In the genomic region with DNA sequence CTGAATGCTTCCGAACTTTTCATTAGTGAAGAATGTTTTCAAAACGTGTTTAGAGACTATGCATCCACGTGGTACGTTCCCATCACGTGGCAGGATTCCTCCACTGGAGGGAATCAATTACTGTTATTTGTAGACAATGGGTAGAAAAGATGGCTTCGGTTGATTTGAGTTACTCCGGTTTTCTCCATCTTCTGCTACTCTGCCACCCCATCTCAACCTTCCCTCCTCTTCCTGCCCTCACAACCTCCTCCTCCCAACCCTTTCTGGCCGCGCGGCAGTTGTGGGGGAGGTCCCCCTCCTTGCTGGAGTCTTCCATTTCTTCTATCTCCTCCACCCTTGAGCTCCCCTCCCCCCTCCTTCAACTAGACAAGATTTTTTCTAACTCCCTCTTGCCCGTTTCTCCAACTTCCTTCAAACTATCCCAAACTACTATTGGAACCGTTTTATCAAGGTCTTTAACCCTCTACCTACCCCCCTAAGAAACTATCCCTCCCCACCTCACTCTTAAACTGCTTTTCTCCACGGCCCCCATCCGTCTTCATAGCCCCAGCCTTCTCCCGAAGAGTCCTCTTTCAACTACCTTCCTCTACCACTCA, we compare ENCODE assay signal across 8 mouse cellular contexts. TPM values are rescaled to one million over a fixed set of nuclear protein-coding genes. Genes with fewer than 3 reads are reported as not detected.
DNase-seq lines count a peak whose midpoint lies in the region; ATAC-seq and TF ChIP-seq lines count a peak whose summit lies in the region.

No protein-coding gene starts in this region.

- no peak for TF ChIP-seq CTCF in brain, embryonic 14.5 days (IDR thresholded peaks at IDR 0.05; ENCODE audit: borderline replicate concordance, extremely low read depth, insufficient read depth, insufficient read length)
- TF ChIP-seq CTCF in midbrain, postnatal 0 days (IDR thresholded peaks at IDR 0.05), result no peak

- peak overlapping the region; percentile 95 for H3K9ac ChIP-seq in heart, embryonic 13.5 days
- peak overlapping the region; percentile 97 for H3K9ac ChIP-seq in limb, embryonic 14.5 days (ENCODE audit: low read depth, low read length, severe bottlenecking)
- H3K9ac ChIP-seq in midbrain, postnatal 0 days (replicated peaks; ENCODE audit: low read length, poor library complexity, severe bottlenecking), result peak overlapping the region; percentile 96

- H3K27ac ChIP-seq in heart, embryonic 13.5 days (replicated peaks), result peak overlapping the region; percentile 94
- peak overlapping the region; percentile 95 for H3K27ac ChIP-seq in limb, embryonic 14.5 days (replicated peaks; ENCODE audit: low read depth, low read length)
- H3K27ac ChIP-seq in midbrain, postnatal 0 days (ENCODE audit: low read depth, low read length), result peak overlapping the region; percentile 91; the same call in 1 of the 2 replicates

- WGBS in heart, embryonic 13.5 days, result 2% methylated on average over 15 of the region's 15 CpGs
- WGBS in limb, embryonic 14.5 days, result under 1% methylated on average over 15 of the region's 15 CpGs
- WGBS in midbrain, postnatal 0 days, result under 1% methylated on average over 15 of the region's 15 CpGs

- H3K27me3 ChIP-seq in heart, embryonic 13.5 days (replicated peaks), result no peaks in the 10 kb centered on the region
- no peaks in the 10 kb centered on the region for H3K27me3 ChIP-seq in limb, embryonic 14.5 days (ENCODE audit: control insufficient read depth, insufficient read depth, low read length)
- no peaks in the 10 kb centered on the region for H3K27me3 ChIP-seq in midbrain, postnatal 0 days (ENCODE audit: insufficient read depth, low read length)

- peak; percentile 50 for DNase-seq in ovary, adult 18-20 months (ENCODE audit: low spot score)
- DNase-seq in ovary, postnatal 10 days (ENCODE audit: low spot score), result no peak
- peak; percentile 59 for DNase-seq in brain, embryonic 14.5 days (ENCODE audit: low read depth)
- peak; percentile 37 for DNase-seq in limb, embryonic 14.5 days (ENCODE audit: low spot score)
- DNase-seq in midbrain, postnatal 0 days (ENCODE audit: low spot score), result peak; percentile 64
- peak; percentile 65 for DNase-seq in thymus, postnatal 4 days
- DNase-seq in gastrocnemius, adult 8-10 months (ENCODE audit: low spot score in 2 of 2), result no peak

- peaks cover 27% of the 10 kb centered on the region for H3K36me3 ChIP-seq in heart, embryonic 13.5 days
- peaks cover 30% of the 10 kb centered on the region for H3K36me3 ChIP-seq in limb, embryonic 14.5 days (ENCODE audit: control insufficient read depth, insufficient read depth, low read length)
- H3K36me3 ChIP-seq in midbrain, postnatal 0 days (ENCODE audit: insufficient read depth, low read length), result no peaks in the 10 kb centered on the region

- ATAC-seq in heart, embryonic 13.5 days (ENCODE audit: extremely low read depth, insufficient number of reproducible peaks, low FRiP score, low TSS enrichment), result no peak
- ATAC-seq in limb, embryonic 14.5 days (ENCODE audit: low FRiP score, low read depth), result no peak
- no peak for ATAC-seq in midbrain, postnatal 0 days (ENCODE audit: low FRiP score)

- TF ChIP-seq POLR2A in brain, embryonic 14.5 days (IDR thresholded peaks at IDR 0.05; ENCODE audit: borderline replicate concordance, extremely low read depth, insufficient read depth, insufficient read length, poor library complexity, severe bottlenecking), result no peak
- no peak for TF ChIP-seq POLR2A in limb, embryonic 14.5 days (IDR thresholded peaks at IDR 0.05; ENCODE audit: borderline replicate concordance, extremely low read depth, insufficient read depth, insufficient read length)

- peaks cover 63% of the 10 kb centered on the region for H3K4me1 ChIP-seq in heart, embryonic 13.5 days
- peaks cover 12% of the 10 kb centered on the region for H3K4me1 ChIP-seq in limb, embryonic 14.5 days (ENCODE audit: control insufficient read depth, insufficient read depth, low read length)
- H3K4me1 ChIP-seq in midbrain, postnatal 0 days (ENCODE audit: insufficient read depth, low read length), result no peaks in the 10 kb centered on the region; the same call in 1 of the 2 replicates

- H3K9me3 ChIP-seq in heart, embryonic 13.5 days, result no peaks in the 10 kb centered on the region
- no peaks in the 10 kb centered on the region for H3K9me3 ChIP-seq in limb, embryonic 14.5 days (ENCODE audit: control insufficient read depth, low read length)
- no peaks in the 10 kb centered on the region for H3K9me3 ChIP-seq in midbrain, postnatal 0 days (ENCODE audit: low read length)

- peak overlapping the region; percentile 84 for H3K4me2 ChIP-seq in heart, embryonic 13.5 days
- peak overlapping the region; percentile 80 for H3K4me2 ChIP-seq in limb, embryonic 14.5 days (replicated peaks; ENCODE audit: low read depth, low read length, severe bottlenecking)
- peak overlapping the region; percentile 88 for H3K4me2 ChIP-seq in midbrain, postnatal 0 days (ENCODE audit: low read depth, low read length, poor library complexity, severe bottlenecking)

- peak overlapping the region; percentile 82 for H3K4me3 ChIP-seq in heart, embryonic 13.5 days
- H3K4me3 ChIP-seq in limb, embryonic 14.5 days (replicated peaks; ENCODE audit: low read length), result peak overlapping the region; percentile 94
- H3K4me3 ChIP-seq in midbrain, postnatal 0 days (ENCODE audit: low read depth, low read length), result peak overlapping the region; percentile 96

RNA-seq across cellular contexts. Expression of a gene that starts 1.1 kb away (rescaled TPM):
- 32.4 and 40.2 TPM in 2 replicates for polyA plus RNA-seq in brain, embryonic 14.5 days (2012; rRNA removed)
- 43.6 and 47.1 TPM in 2 replicates for polyA plus RNA-seq in heart, embryonic 13.5 days (2015; fragmentation: Nextera tagmentation; extraction: Ambion mirVana)
- 50.7 and 53.3 TPM in 2 replicates for polyA plus RNA-seq in limb, embryonic 14.5 days (2012; rRNA removed)
- 61.9 and 64.0 TPM in 2 replicates for polyA plus RNA-seq in limb, embryonic 14.5 days (2014; fragmentation: Nextera tagmentation; extraction: Ambion mirVana)
- 23.5 and 23.7 TPM in 2 replicates for total RNA-seq in midbrain, postnatal 0 days (2014; rRNA removed)
- 27.4 and 28.0 TPM in 2 replicates for polyA plus RNA-seq in midbrain, postnatal 0 days (2015; fragmentation: Nextera tagmentation; extraction: Ambion mirVana)
- 10 to 100 TPM; 21.7 to 26.7 (median 25.3) TPM for total RNA-seq in gastrocnemius, adult 8-10 months (2022)

RNA-seq across cellular contexts. Expression of a gene that starts 22.3 kb away (rescaled TPM):
- polyA plus RNA-seq in brain, embryonic 14.5 days (2012; rRNA removed), result 8.0 and 9.0 TPM in 2 replicates
- polyA plus RNA-seq in heart, embryonic 13.5 days (2015; fragmentation: Nextera tagmentation; extraction: Ambion mirVana), result 0.04 and 0.18 TPM in 2 replicates
- polyA plus RNA-seq in limb, embryonic 14.5 days (2012; rRNA removed), result 1.9 and 2.0 TPM in 2 replicates
- 0.53 and 0.58 TPM in 2 replicates for polyA plus RNA-seq in limb, embryonic 14.5 days (2014; fragmentation: Nextera tagmentation; extraction: Ambion mirVana)
- total RNA-seq in midbrain, postnatal 0 days (2014; rRNA removed), result 16.6 and 20.2 TPM in 2 replicates
- 0.42 and 0.89 TPM in 2 replicates for polyA plus RNA-seq in midbrain, postnatal 0 days (2015; fragmentation: Nextera tagmentation; extraction: Ambion mirVana)
- under 1 TPM; 0.65 to 0.94 (median 0.75) TPM for total RNA-seq in gastrocnemius, adult 8-10 months (2022)

RNA-seq across cellular contexts. Expression of a gene that starts 43.2 kb away (rescaled TPM):
- 4.0 and 5.7 TPM in 2 replicates for polyA plus RNA-seq in brain, embryonic 14.5 days (2012; rRNA removed)
- 10.3 and 11.4 TPM in 2 replicates for polyA plus RNA-seq in heart, embryonic 13.5 days (2015; fragmentation: Nextera tagmentation; extraction: Ambion mirVana)
- 13.9 and 15.4 TPM in 2 replicates for polyA plus RNA-seq in limb, embryonic 14.5 days (2012; rRNA removed)
- 20.4 and 20.7 TPM in 2 replicates for polyA plus RNA-seq in limb, embryonic 14.5 days (2014; fragmentation: Nextera tagmentation; extraction: Ambion mirVana)
- 7.1 and 7.9 TPM in 2 replicates for total RNA-seq in midbrain, postnatal 0 days (2014; rRNA removed)
- 3.2 and 3.3 TPM in 2 replicates for polyA plus RNA-seq in midbrain, postnatal 0 days (2015; fragmentation: Nextera tagmentation; extraction: Ambion mirVana)
- 1 to 10 TPM; 2.4 to 3.9 (median 3.7) TPM for total RNA-seq in gastrocnemius, adult 8-10 months (2022)

Comparison
In these comparisons a context has a peak if more than half of its experiments do, and no peak if none do; other contexts are left out.
1. DNase-seq: peak in ovary, adult 18-20 months (single experiment), brain, embryonic 14.5 days (single experiment), limb, embryonic 14.5 days (single experiment), midbrain, postnatal 0 days (single experiment) and thymus, postnatal 4 days (single experiment); none in ovary, postnatal 10 days (single experiment) and gastrocnemius, adult 8-10 months (0 of 2).
2. Peak in every context shown above with its lines, with median percentiles within 50 percentile points of each other: H3K27ac ChIP-seq, H3K4me2 ChIP-seq, H3K4me3 ChIP-seq and H3K9ac ChIP-seq.